Mouse (Mus musculus): Measurements from ENCODE around the gene Anapc16. TPM values are rescaled to one million over a fixed set of nuclear protein-coding genes. Genes with fewer than 3 reads are reported as not detected.

Gene Anapc16
- total and polyA plus RNA-seq, 3 experiments, result 53.7 to 61.5 TPM; not detected in 1

DNA sequence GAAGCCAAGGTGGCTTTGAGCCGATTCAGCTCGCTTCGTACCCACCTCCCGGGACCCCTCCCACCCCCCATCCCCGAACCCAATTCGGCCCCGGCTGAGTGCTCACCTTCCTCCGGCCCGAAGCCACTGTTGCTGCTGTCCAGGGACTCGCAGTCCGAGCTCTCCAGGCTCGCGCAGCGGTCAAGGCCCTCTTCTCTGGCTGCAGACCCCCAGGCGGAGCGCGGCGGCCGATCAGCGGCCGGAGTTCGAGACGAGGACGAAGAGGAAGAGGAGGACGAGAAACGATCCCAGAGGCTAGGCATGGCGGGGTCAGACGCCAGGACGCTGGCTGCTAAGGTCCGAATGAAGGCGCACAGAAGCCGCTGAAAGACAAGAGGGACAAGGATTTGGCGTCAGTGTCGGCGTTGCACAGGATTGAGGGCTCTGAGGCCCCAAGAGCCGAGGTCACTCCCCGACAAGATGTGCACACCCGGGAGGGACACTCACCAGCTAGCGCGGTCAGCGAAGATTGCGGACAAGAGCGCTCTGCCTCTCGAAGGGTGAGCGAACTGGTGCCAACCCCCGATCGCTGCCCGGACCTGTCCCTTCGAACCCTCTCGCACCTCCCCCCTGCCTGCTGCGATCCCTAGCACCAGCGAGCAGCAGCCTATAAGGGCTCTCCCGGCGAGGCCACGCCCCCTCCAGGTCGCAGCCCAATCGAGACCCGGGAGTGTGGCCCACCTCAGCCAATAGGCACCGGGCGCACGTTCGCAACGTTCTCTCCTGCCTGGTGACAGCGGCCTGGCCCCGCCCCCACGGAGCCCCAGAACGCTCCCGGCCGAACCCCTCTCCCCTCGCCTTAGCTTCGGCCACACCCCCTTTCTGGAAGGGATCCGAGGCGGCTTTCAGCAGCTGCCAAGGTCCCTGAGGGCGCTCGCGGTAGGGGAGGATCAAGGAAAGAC is 51.5 kb downstream of the Anapc16 start, which contains the start of gene Ddit4:
TSS of gene Ddit4 (minus strand) at position 624 of the 941 bp plus-strand sequence.
- peaks cover 0 to under 1% of the 10 kb centered on the region in 2 experiments; a peak in 1 of 4 replicates for H3K27me3 ChIP-seq (ENCODE audit: control insufficient read depth in 1 of 2, insufficient read depth in 2 of 2, low read length in 2 of 2)
- no peaks in the 10 kb centered on the region for H3K9me3 ChIP-seq (replicated peaks; ENCODE audit: insufficient read depth, low read length)
- H3K27ac ChIP-seq (ENCODE audit: control insufficient read depth, low read depth, low read length), result peak within 1 kb of the TSS; percentile 98
- peaks cover 0 to 25% of the 10 kb centered on the region in 2 experiments; a peak in 2 of 4 replicates for H3K36me3 ChIP-seq (ENCODE audit: control insufficient read depth in 1 of 2, insufficient read depth in 2 of 2, low read length in 2 of 2)
- peaks cover 18 to 27% of the 10 kb centered on the region in 2 experiments for H3K4me1 ChIP-seq (ENCODE audit: control insufficient read depth in 1 of 2, insufficient read depth in 2 of 2, low read length in 2 of 2)
- H3K79me2 ChIP-seq (ENCODE audit: control insufficient read depth, insufficient read depth, low read length, poor library complexity), result peaks cover 18% of the 10 kb centered on the region
- peak within 1 kb of the TSS; percentile 88 to 96 for H3K4me3 ChIP-seq (ENCODE audit: control insufficient read depth in 1 of 2, insufficient read depth in 1 of 2, low read depth in 2 of 2, low read length in 2 of 2)
- H3K9ac ChIP-seq (ENCODE audit: control insufficient read depth, low read depth, low read length, poor library complexity, severe bottlenecking), result peak within 1 kb of the TSS; percentile 96
- peak; percentile 99 for DNase-seq (ENCODE audit: low read depth, low spot score)
- TF ChIP-seq SMC3 (IDR thresholded peaks at IDR 0.05; ENCODE audit: low read depth, low read length), result no peak
- TF ChIP-seq BHLHE40 (IDR thresholded peaks at IDR 0.05; ENCODE audit: borderline replicate concordance, low read depth, low read length), result peak; percentile 10; the same call in 1 of the 2 replicates
- no peak; the same call in 1 of the 2 replicates for TF ChIP-seq NRF1 (IDR thresholded peaks at IDR 0.05; ENCODE audit: insufficient read depth, low read depth, low read length, poor library complexity, severe bottlenecking)
- peak; percentile 68 for TF ChIP-seq USF1 (IDR thresholded peaks at IDR 0.05; ENCODE audit: low read depth, low read length)
- TF ChIP-seq KAT2A (conservative IDR thresholded peaks at IDR 0.05; ENCODE audit: low read depth, low read length), result no peak
- TF ChIP-seq MAX (IDR thresholded peaks at IDR 0.05; ENCODE audit: low read length), result no peak; the same call in 1 of the 2 replicates
- TF ChIP-seq ZMIZ1 (IDR thresholded peaks at IDR 0.05; ENCODE audit: low read depth, low read length), result peak; percentile 100
- no peak for TF ChIP-seq ZNF384 (IDR thresholded peaks at IDR 0.05; ENCODE audit: low read depth, low read length)
- TF ChIP-seq GABPA (IDR thresholded peaks at IDR 0.05; ENCODE audit: low read depth, low read length), result no peak
- TF ChIP-seq E2F4 (IDR thresholded peaks at IDR 0.05; ENCODE audit: borderline replicate concordance, low read depth, low read length), result no peak
- TF ChIP-seq CHD1 (IDR thresholded peaks at IDR 0.05; ENCODE audit: low read depth, low read length), result no peak
- peak; percentile 98 for TF ChIP-seq NELFE (IDR thresholded peaks at IDR 0.05; ENCODE audit: low read depth, low read length)
- TF ChIP-seq MAFK (IDR thresholded peaks at IDR 0.05; ENCODE audit: borderline replicate concordance, low read depth, low read length), result 0 out of 2 replicates have a peak, but pooled peaks have one; percentile 17
- TF ChIP-seq USF2 (IDR thresholded peaks at IDR 0.05; ENCODE audit: borderline replicate concordance in 1 of 2, insufficient read depth in 1 of 2, low read depth in 1 of 2, low read length in 2 of 2), result no peak
- peak in 1 of 2 experiments; percentile 27; a peak in 2 of 4 replicates for TF ChIP-seq EP300 (IDR thresholded peaks at IDR 0.05; ENCODE audit: low read depth in 1 of 2, low read length in 2 of 2)
- TF ChIP-seq ELF1 (IDR thresholded peaks at IDR 0.05; ENCODE audit: low read depth, low read length), result no peak
- TF ChIP-seq MYC (IDR thresholded peaks at IDR 0.05; ENCODE audit: low read depth, low read length), result no peak
- peak; percentile 84 for TF ChIP-seq MAZ (IDR thresholded peaks at IDR 0.05; ENCODE audit: low read depth, low read length)
- peak; percentile 98 for TF ChIP-seq POLR2A (IDR thresholded peaks at IDR 0.05; ENCODE audit: control insufficient read depth in 1 of 2, insufficient read depth in 1 of 2, low read depth in 1 of 2, low read length in 2 of 2, poor library complexity in 1 of 2)
- peak; percentile 53; the same call in 1 of the 2 replicates for TF ChIP-seq TCF12 (IDR thresholded peaks at IDR 0.05; ENCODE audit: low read depth, low read length)
- no peak for TF ChIP-seq CTCF (IDR thresholded peaks at IDR 0.05 in 2 of 3, conservative IDR thresholded peaks at IDR 0.05 in 1 of 3; ENCODE audit: control insufficient read depth in 1 of 3, insufficient read depth in 1 of 3, low read depth in 2 of 3, low read length in 3 of 3, poor library complexity in 1 of 3, severe bottlenecking in 1 of 3)
- TF ChIP-seq MEF2A (IDR thresholded peaks at IDR 0.05; ENCODE audit: extremely low read depth, insufficient replicate concordance, low read depth, low read length, poor library complexity, severe bottlenecking), result no peak
- peak; percentile 98 for TF ChIP-seq POLR2AphosphoS2 (IDR thresholded peaks at IDR 0.05; ENCODE audit: low read length)
- no peak for TF ChIP-seq JUND (IDR thresholded peaks at IDR 0.05; ENCODE audit: low read depth, low read length)
- 0 out of 2 replicates have a peak, but pooled peaks have one; percentile 3 for TF ChIP-seq MYB (IDR thresholded peaks at IDR 0.05; ENCODE audit: low read depth, low read length)
- no peak; the same call in 1 of the 2 replicates for TF ChIP-seq CHD2 (IDR thresholded peaks at IDR 0.05; ENCODE audit: low read length)
- 0 out of 2 replicates have a peak, but pooled peaks have one; percentile 49 for TF ChIP-seq UBTF (IDR thresholded peaks at IDR 0.05; ENCODE audit: borderline replicate concordance, insufficient read depth, low read depth, low read length)
- TF ChIP-seq RAD21 (IDR thresholded peaks at IDR 0.05; ENCODE audit: low read depth, low read length), result no peak
- peak; percentile 42; the same call in 1 of the 2 replicates for TF ChIP-seq RCOR1 (IDR thresholded peaks at IDR 0.05; ENCODE audit: low read depth, low read length)
- no peak for TF ChIP-seq GATA1 (IDR thresholded peaks at IDR 0.05; ENCODE audit: low read depth, low read length)
- TF ChIP-seq HCFC1 (IDR thresholded peaks at IDR 0.05; ENCODE audit: low read depth, low read length), result 0 out of 2 replicates have a peak, but pooled peaks have one; percentile 46
- no peak for TF ChIP-seq TAL1 (IDR thresholded peaks at IDR 0.05; ENCODE audit: low read length)
- peak; percentile 76; the same call in 1 of the 2 replicates for TF ChIP-seq SIN3A (IDR thresholded peaks at IDR 0.05; ENCODE audit: low read length)
- peak; percentile 96 for TF ChIP-seq TBP (IDR thresholded peaks at IDR 0.05; ENCODE audit: low read depth, low read length)

Data from MEL (cell line).